Mouse (Mus musculus) hindlimb bud, embryonic 11.5 days (tissue): ENCODE measurements around the gene Speer2.

Experiments
- DNase-seq: peaks from one replicate; pipeline ENCODE4 v3.0.0-alpha.2; 2012; ENCODE audit warnings: low read depth, low spot score; ENCODE audit errors: extremely low spot score

The Speer2 gene

GRCm38 (mm10) chr16:69863644-69864043 lies at the start of gene Speer2:
Speer2 (minus strand) TSS chr16:69863744.
- no peak for DNase-seq

GRCm38 (mm10) chr16:69904303-69904702 lies 40.8 kb upstream of the Speer2 start:
- no peak for DNase-seq

GRCm38 (mm10) chr16:69880712-69881111 lies 17.2 kb upstream of the Speer2 start:
- no peak for DNase-seq

GRCm38 (mm10) chr16:69836628-69837027 lies 26.9 kb downstream of the Speer2 start:
- no peak for DNase-seq

GRCm38 (mm10) chr16:69813652-69814051 lies 49.9 kb downstream of the Speer2 start:
- no peak for DNase-seq
